Mouse (Mus musculus): ENCODE results near the gene Tle2. TPM values are rescaled to one million over a fixed set of nuclear protein-coding genes. Genes with fewer than 3 reads are reported as not detected.

Gene Tle2
- polyA plus RNA-seq, 1 experiment from 2014 or later: 49.7 TPM

- H3K27me3 ChIP-seq: no peaks in the 10 kb centered on the region
- no peak within 1 kb of the TSS for H3K9ac ChIP-seq
- H3K4me2 ChIP-seq: peak within 1 kb of the TSS; percentile 62
- no peaks in the 10 kb centered on the region for H3K36me3 ChIP-seq
- peak within 1 kb of the TSS; percentile 84 for H3K27ac ChIP-seq
- H3K9me3 ChIP-seq: no peaks in the 10 kb centered on the region
- peak within 1 kb of the TSS; percentile 34 for H3K4me3 ChIP-seq
- ATAC-seq (ENCODE audit: borderline replicate concordance, extremely low read depth, low FRiP score, low TSS enrichment): peak; percentile 82
- H3K4me1 ChIP-seq: peaks cover 60% of the 10 kb centered on the region
- WGBS: under 1% methylated on average over 28 of the region's 28 CpGs
These were observed 26.4 kb downstream of the Tle2 start, which contains the start of gene Tle6 for GRCm38 (mm10) chr10:81600738-81601203. Gene Tle6, minus strand, starts transcription at chr10:81601073.

GRCm38 (mm10) chr10:81601396-81601905 lies 27.1 kb downstream of the Tle2 start:
- Histone ChIP-seq H3K4me3 (peak overlapping the region; percentile 34), H3K27me3 (no peaks in the 10 kb centered on the region), H3K27ac (peak overlapping the region; percentile 84), H3K4me1 (peaks cover 53% of the 10 kb centered on the region), H3K36me3 (no peaks in the 10 kb centered on the region), H3K9me3 (no peaks in the 10 kb centered on the region), H3K9ac (no peak overlapping the region), H3K4me2 (peak overlapping the region; percentile 62)
- no peak for ATAC-seq (ENCODE audit: borderline replicate concordance, extremely low read depth, low FRiP score, low TSS enrichment)
- 29% methylated on average over 7 of the region's 7 CpGs for WGBS

GRCm38 (mm10) chr10:81602741-81603151 lies 28.4 kb downstream of the Tle2 start:
- Histone ChIP-seq H3K4me2 (no peak overlapping the region), H3K36me3 (no peaks in the 10 kb centered on the region), H3K27ac (peak overlapping the region; percentile 45), H3K9ac (no peak overlapping the region), H3K27me3 (no peaks in the 10 kb centered on the region), H3K9me3 (no peaks in the 10 kb centered on the region), H3K4me1 (peaks cover 45% of the 10 kb centered on the region), H3K4me3 (no peak overlapping the region)
- 14% methylated on average over 4 of the region's 4 CpGs for WGBS
- ATAC-seq (ENCODE audit: borderline replicate concordance, extremely low read depth, low FRiP score, low TSS enrichment): no peak

- ATAC-seq (ENCODE audit: borderline replicate concordance, extremely low read depth, low FRiP score, low TSS enrichment): no peak
- Histone ChIP-seq H3K36me3 (no peaks in the 10 kb centered on the region), H3K27me3 (no peaks in the 10 kb centered on the region), H3K27ac (peak overlapping the region; percentile 93; the same call in 1 of the 2 replicates), H3K4me2 (peak overlapping the region; percentile 78), H3K4me1 (peaks cover 41% of the 10 kb centered on the region), H3K4me3 (no peak overlapping the region), H3K9ac (0 out of 2 replicates have a peak overlapping the region, but pooled peaks have one; percentile 30), H3K9me3 (no peaks in the 10 kb centered on the region)
- 72% methylated on average over 12 of the region's 12 CpGs for WGBS
These were observed 29.9 kb downstream of the Tle2 start for GRCm38 (mm10) chr10:81604019-81604967.

GRCm38 (mm10) chr10:81604968-81605665 lies 30.8 kb downstream of the Tle2 start:
- Histone ChIP-seq H3K27me3 (no peaks in the 10 kb centered on the region), H3K4me2 (peak overlapping the region; percentile 78), H3K27ac (peak overlapping the region; percentile 93), H3K4me1 (peaks cover 41% of the 10 kb centered on the region), H3K4me3 (peak overlapping the region; percentile 52), H3K9ac (peak overlapping the region; percentile 30; the same call in 1 of the 2 replicates), H3K36me3 (no peaks in the 10 kb centered on the region), H3K9me3 (no peaks in the 10 kb centered on the region)
- ATAC-seq (ENCODE audit: borderline replicate concordance, extremely low read depth, low FRiP score, low TSS enrichment): 0 out of 2 replicates have a peak, but pooled peaks have one; percentile 24
- 18% methylated on average over 29 of the region's 29 CpGs for WGBS

- Histone ChIP-seq H3K9ac (peak overlapping the region; percentile 27), H3K4me3 (peak overlapping the region; percentile 52), H3K36me3 (no peaks in the 10 kb centered on the region), H3K4me1 (peaks cover 39% of the 10 kb centered on the region), H3K9me3 (no peaks in the 10 kb centered on the region), H3K27ac (peak overlapping the region; percentile 93), H3K4me2 (peak overlapping the region; percentile 78), H3K27me3 (no peaks in the 10 kb centered on the region)
- 0 out of 2 replicates have a peak, but pooled peaks have one; percentile 0 for ATAC-seq (ENCODE audit: borderline replicate concordance, extremely low read depth, low FRiP score, low TSS enrichment)
- 2% methylated on average over 14 of the region's 14 CpGs for WGBS
These were observed 31.3 kb downstream of the Tle2 start for GRCm38 (mm10) chr10:81605666-81605973.

GRCm38 (mm10) chr10:81605974-81606751 lies 31.8 kb downstream of the Tle2 start, which contains the start of gene BC025920:
Gene BC025920, plus strand, starts transcription at chr10:81606270.
- Histone ChIP-seq H3K36me3 (no peaks in the 10 kb centered on the region), H3K4me1 (peaks cover 35% of the 10 kb centered on the region), H3K27me3 (no peaks in the 10 kb centered on the region), H3K4me2 (peak within 1 kb of the TSS; percentile 78), H3K27ac (peak within 1 kb of the TSS; percentile 93), H3K9me3 (no peaks in the 10 kb centered on the region), H3K9ac (peak within 1 kb of the TSS; percentile 34), H3K4me3 (peak within 1 kb of the TSS; percentile 52)
- peak; percentile 86 for ATAC-seq (ENCODE audit: borderline replicate concordance, extremely low read depth, low FRiP score, low TSS enrichment)
- WGBS: under 1% methylated on average over 39 of the region's 39 CpGs

GRCm38 (mm10) chr10:81608308-81608707 lies 33.9 kb downstream of the Tle2 start:
- Histone ChIP-seq H3K9ac (no peak overlapping the region), H3K4me3 (no peak overlapping the region), H3K4me1 (peaks cover 19% of the 10 kb centered on the region), H3K36me3 (no peaks in the 10 kb centered on the region), H3K4me2 (no peak overlapping the region), H3K27ac (no peak overlapping the region), H3K9me3 (no peaks in the 10 kb centered on the region), H3K27me3 (no peaks in the 10 kb centered on the region)
- ATAC-seq (ENCODE audit: borderline replicate concordance, extremely low read depth, low FRiP score, low TSS enrichment): no peak
- WGBS: 87% methylated on average over 1 of the region's 1 CpGs

- H3K36me3 ChIP-seq: no peaks in the 10 kb centered on the region
- no peak overlapping the region for H3K4me3 ChIP-seq
- no peaks in the 10 kb centered on the region for H3K4me1 ChIP-seq
- no peaks in the 10 kb centered on the region for H3K9me3 ChIP-seq
- no peak overlapping the region for H3K9ac ChIP-seq
- 68% methylated on average over 3 of the region's 3 CpGs for WGBS
- H3K27me3 ChIP-seq: no peaks in the 10 kb centered on the region
- no peak for ATAC-seq (ENCODE audit: borderline replicate concordance, extremely low read depth, low FRiP score, low TSS enrichment)
- H3K4me2 ChIP-seq: no peak overlapping the region
- H3K27ac ChIP-seq: no peak overlapping the region
These were observed 38.4 kb downstream of the Tle2 start for GRCm38 (mm10) chr10:81612779-81613178.

- WGBS: 47% methylated on average over 6 of the region's 6 CpGs
- ATAC-seq (ENCODE audit: borderline replicate concordance, extremely low read depth, low FRiP score, low TSS enrichment): no peak
- Histone ChIP-seq H3K4me2 (no peak overlapping the region), H3K4me3 (no peak overlapping the region), H3K36me3 (no peaks in the 10 kb centered on the region), H3K27ac (no peak overlapping the region), H3K4me1 (no peaks in the 10 kb centered on the region), H3K9me3 (no peaks in the 10 kb centered on the region), H3K9ac (no peak overlapping the region), H3K27me3 (no peaks in the 10 kb centered on the region)
These were observed 41.1 kb downstream of the Tle2 start for GRCm38 (mm10) chr10:81615486-81615885.

- no peak overlapping the region for H3K9ac ChIP-seq
- no peaks in the 10 kb centered on the region for H3K9me3 ChIP-seq
- no peak overlapping the region for H3K4me2 ChIP-seq
- H3K36me3 ChIP-seq: peaks cover 32% of the 10 kb centered on the region
- no peak overlapping the region for H3K4me3 ChIP-seq
- 64% methylated on average over 5 of the region's 5 CpGs for WGBS
- ATAC-seq (ENCODE audit: borderline replicate concordance, extremely low read depth, low FRiP score, low TSS enrichment): no peak
- H3K27ac ChIP-seq: no peak overlapping the region
- no peaks in the 10 kb centered on the region for H3K4me1 ChIP-seq
- H3K27me3 ChIP-seq: no peaks in the 10 kb centered on the region
These were observed 45.6 kb downstream of the Tle2 start for GRCm38 (mm10) chr10:81619976-81620375.
